Mouse (Mus musculus) spleen, postnatal 4 days (tissue): Measurements from ENCODE around the gene Nuak1.

Experiments
- DNase-seq, 2 experiments: peaks; one replicate each; pipeline ENCODE4 v3.0.0; 2022; ENCODE audit warnings: low spot score in 2 of 2

Gene Nuak1

GRCm38 (mm10) chr10:84447411-84447821 is 7.0 kb upstream of the Nuak1 start:
- no peak for DNase-seq

- DNase-seq: no peak
Observed at GRCm38 (mm10) chr10:84446661-84447060, 6.3 kb upstream of the Nuak1 start.

- DNase-seq: no peak
Observed at GRCm38 (mm10) chr10:84444396-84444795, 4.0 kb upstream of the Nuak1 start.

DNA sequence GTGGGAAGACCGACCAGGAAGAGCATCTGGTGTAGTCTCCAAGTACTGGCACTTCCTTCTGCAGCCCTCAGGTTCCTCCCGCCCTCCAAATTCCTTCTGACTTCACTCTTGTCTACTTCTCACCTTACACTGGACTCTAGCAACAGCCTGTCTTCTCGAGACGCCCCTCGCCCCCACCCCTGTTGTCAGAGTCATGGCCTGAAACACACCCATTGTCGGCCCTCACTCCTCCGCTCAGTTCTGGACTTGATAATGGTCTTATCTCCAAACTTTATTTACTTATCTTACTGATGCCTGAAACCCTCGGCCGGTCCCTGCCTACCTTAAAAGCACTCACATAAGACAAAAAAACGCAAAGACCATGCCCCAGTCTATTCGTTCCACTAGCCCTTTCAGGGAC is 1.4 kb upstream of the Nuak1 start:
- DNase-seq: no peak

GRCm38 (mm10) chr10:84441434-84441785 is 1.0 kb upstream of the Nuak1 start:
- DNase-seq: no peak

DNA sequence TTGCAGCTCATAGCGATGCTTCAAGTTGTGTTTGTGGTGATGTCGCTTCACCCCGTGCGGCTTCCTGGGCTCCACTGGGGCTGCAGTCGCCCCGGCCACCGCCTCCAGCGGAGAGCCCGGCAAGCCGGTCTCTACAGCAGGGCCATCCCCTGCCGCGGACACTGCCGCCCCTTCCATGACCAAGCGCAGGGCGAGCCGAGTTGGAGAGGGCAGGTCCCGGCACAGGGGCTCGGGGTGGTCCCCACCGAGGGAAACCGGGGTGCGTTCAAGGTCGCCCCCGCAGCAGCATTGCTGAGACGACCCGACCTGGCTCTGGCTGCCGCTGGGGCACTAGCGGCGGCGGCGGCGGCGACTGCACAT is 236 bp downstream of the Nuak1 start:
- no peak for DNase-seq

DNA sequence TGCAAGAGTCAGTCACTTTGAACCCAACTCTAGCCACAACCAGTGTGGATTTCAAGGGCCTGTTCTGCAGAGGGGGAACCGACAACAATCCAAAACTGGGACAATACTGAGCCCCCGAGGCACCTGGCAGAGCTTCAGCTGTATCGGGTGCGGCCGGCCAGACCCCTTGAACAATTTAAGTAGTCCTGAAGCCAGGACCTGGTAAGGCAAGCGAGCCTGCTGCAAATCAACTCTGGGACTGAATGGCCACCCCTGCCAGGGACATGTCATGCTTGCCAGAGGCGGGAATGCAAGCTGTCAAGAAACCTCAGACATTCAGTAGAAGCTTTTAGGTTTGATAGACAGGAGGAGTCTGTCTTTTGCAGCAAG is 1.2 kb downstream of the Nuak1 start:
- no peak for DNase-seq

GRCm38 (mm10) chr10:84438466-84439227 is 1.8 kb downstream of the Nuak1 start:
- DNase-seq: no peak

GRCm38 (mm10) chr10:84438049-84438422 is 2.4 kb downstream of the Nuak1 start:
- peak; percentile 87 to 95 for DNase-seq

DNA sequence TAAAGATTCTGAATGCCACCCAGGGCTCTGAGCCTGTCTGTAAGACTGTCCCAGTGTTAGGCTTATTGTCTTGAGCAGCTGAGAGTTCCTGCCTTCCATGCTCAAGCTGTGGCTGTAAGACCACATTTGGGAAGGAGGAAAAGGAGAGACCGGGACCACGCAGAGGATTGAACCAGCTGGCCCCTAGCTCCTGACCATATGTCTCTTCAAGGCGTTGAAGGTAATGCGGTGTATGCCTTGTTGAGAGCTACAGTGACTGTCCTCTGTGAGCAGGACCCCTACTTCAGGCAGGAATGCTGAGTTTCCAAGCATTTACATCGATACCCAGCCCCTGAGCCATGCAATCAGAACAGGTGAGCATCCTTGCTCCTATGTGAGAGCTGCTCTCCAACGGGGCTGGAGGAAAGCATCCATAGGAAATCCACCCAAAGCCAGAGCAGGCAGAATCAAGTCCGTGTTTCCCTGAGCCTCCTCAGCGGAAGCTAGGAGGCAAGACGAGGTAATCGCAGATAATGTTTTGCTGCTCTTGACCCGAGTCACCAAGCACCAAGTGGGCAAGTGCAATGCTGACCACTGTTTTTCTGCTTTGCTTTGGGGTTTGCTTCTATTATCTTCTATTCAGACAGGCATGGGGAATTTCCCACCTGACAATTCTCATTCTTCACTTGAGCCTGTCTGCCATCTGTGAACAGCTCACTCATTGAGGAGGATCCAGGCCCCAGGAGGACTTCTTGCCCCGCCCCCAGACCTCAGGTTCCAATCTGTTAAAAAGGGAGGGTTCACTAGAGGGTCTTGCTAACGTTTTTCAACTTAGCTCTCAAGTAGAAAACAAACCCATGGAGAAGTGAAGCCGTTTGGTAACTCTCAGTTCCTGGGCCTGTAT is 3.0 kb downstream of the Nuak1 start:
- no peak for DNase-seq

DNA sequence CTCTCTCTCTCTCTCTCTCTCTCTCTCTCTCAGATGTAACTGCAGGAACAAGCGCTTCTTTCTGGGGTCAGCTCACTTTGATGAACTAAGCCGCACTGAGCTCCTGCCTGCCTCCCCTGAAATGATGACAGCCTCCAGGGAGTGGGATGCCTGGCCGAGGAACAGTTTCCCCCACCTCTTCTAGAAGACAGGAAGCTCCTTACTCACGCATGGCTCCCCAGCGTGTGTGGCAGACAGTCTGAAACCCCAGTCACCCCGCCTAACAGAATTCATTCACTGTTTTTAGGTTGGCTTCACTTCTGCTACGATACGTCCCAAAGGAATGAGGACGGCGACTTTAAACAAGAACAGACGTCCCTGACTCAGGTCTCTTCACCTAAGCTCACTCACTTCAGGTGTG is 4.5 kb downstream of the Nuak1 start:
- no peak for DNase-seq

DNA sequence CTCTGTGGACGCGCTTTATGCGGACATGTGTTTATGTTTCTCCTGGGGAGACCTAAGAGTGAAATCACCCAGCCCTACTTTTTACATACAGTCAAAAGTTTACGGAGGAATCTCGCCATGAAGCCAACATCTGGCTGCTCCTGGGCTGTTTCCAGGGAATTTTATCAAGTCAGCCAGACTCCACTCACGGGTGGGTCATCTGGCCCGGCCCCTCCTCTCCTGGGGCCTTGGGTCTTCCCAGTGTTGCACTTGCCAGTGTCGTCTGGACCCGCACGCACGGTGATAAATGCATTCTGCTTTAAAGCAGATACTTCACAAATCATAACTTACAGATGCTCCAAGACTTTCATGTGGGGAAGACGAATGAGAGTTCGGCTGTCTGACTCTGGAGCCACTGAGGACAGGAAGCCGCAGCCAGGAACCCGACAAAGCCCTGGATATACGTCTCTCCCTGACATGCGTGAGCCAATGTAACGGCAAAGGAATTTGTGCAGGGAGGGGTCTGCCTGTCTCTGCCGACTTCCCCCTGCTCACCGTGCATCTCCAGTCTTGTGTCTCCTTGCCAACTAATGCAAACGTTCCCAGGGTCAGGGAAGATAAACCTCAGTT is 7.1 kb downstream of the Nuak1 start:
- DNase-seq: no peak

GRCm38 (mm10) chr10:84424374-84424773 is 16.0 kb downstream of the Nuak1 start:
- peak in 1 of 2 experiments; percentile 56 for DNase-seq

DNA sequence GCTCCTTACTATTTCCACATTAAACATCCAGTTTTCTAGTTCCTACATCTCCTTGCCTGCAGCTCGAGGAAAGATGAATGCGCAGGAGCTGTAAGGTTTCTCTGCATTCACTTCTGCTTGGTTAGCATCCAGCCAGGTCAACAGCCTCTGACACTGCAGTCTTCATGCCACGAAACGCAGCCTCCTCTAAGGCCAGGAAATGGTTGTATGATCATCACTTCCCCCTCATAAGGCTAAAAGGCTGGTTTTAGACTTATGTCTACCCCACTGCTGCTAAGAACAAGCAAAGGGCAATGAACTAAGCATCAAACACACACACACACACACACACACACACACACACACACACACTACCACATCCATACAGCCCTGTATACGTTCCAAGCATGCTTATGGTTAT is 16.5 kb downstream of the Nuak1 start:
- DNase-seq: no peak

DNA sequence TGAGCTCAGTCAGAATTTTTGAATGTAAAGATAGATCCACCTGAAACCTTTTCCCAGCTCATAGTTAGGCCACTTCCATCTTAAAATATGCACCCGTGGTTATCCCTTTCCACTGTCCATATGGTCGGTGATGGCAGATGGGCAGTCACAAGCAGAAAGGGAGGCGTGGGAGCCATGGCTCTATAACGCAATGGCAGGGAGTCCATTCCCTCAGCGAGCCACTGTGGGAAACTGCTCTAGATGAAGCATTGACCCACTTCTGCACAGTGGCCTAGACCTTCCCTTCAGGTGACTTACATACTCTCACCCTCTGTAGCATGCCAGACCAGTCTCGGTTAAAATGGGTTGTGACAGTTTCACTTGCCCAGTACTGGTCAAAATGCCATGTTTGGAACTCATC is 19.8 kb downstream of the Nuak1 start:
- DNase-seq: no peak

- no peak for DNase-seq
Observed at GRCm38 (mm10) chr10:84418421-84418820, 22.0 kb downstream of the Nuak1 start.

GRCm38 (mm10) chr10:84416752-84417151 is 23.6 kb downstream of the Nuak1 start:
- DNase-seq: no peak

GRCm38 (mm10) chr10:84414981-84415700 is 25.3 kb downstream of the Nuak1 start:
- DNase-seq: no peak

- DNase-seq: no peak
Observed at GRCm38 (mm10) chr10:84413310-84413709, 27.1 kb downstream of the Nuak1 start.

- no peak for DNase-seq
Observed at GRCm38 (mm10) chr10:84412326-84412962, 28.0 kb downstream of the Nuak1 start.
